Comparison of ENCODE assay signal across 15 mouse cellular contexts in the genomic region with DNA sequence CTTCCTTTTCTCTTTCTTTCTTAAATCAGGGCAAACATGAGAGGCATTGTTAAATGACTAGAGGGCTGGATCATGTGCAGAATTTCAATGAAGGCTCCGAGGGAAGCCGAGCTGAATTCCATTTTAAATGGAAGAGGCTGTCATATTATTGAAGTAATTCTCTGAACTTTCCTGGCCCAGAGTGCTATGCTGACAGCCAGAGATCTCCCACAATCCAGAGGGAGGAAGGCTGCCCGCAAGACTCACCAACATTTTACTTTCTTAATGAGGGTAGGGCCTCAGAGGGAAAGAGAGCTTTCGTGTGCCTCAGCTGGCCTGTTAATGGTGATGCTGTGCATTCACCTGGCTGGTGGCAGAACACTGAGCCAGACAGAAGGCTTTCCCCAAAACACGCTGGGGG.
DNase-seq lines count a peak whose midpoint lies in the region; ATAC-seq and TF ChIP-seq lines count a peak whose summit lies in the region.
"Had no signal": no experiment of that assay in that cellular context is flagged by ENCODE, and none has a peak within 500 bp of the region (broad histone marks: within the 10 kb centered on the region; RNA-seq: fewer than 3 reads in every experiment).

No protein-coding gene starts in this region.

- H3K4me1 ChIP-seq in limb, embryonic 13.5 days: peaks cover 6% of the 10 kb centered on the region
- H3K4me1 ChIP-seq in limb, embryonic 10.5 days: peaks cover 16% of the 10 kb centered on the region
- peaks cover 11% of the 10 kb centered on the region for H3K4me1 ChIP-seq in forebrain, embryonic 16.5 days (replicated peaks; ENCODE audit: control insufficient read depth, insufficient read depth, low read length)
- peaks cover 19% of the 10 kb centered on the region for H3K4me1 ChIP-seq in midbrain, embryonic 12.5 days
- H3K4me1 ChIP-seq in olfactory bulb, adult 2 months (ENCODE audit: control insufficient read depth, insufficient read depth, low read length): peaks cover 14% of the 10 kb centered on the region
- H3K4me1 ChIP-seq: lung, embryonic 15.5 days had no signal

- no peak overlapping the region for H3K9ac ChIP-seq in limb, embryonic 13.5 days
- H3K9ac ChIP-seq in forebrain, embryonic 16.5 days (replicated peaks; ENCODE audit: low read depth, low read length): 0 out of 2 replicates have a peak overlapping the region, but pooled peaks have one; percentile 3
- no peak overlapping the region for H3K9ac ChIP-seq in midbrain, embryonic 12.5 days (replicated peaks)
- H3K9ac ChIP-seq: lung, embryonic 15.5 days had no signal

- H3K4me2 ChIP-seq in limb, embryonic 13.5 days (replicated peaks): no peak overlapping the region
- H3K4me2 ChIP-seq in forebrain, embryonic 16.5 days (ENCODE audit: low read length): no peak overlapping the region
- no peak overlapping the region for H3K4me2 ChIP-seq in midbrain, embryonic 12.5 days (replicated peaks)
- H3K4me2 ChIP-seq: lung, embryonic 15.5 days had no signal

- TF ChIP-seq POLR2A in olfactory bulb, adult 2 months (IDR thresholded peaks at IDR 0.05; ENCODE audit: insufficient read depth, low read depth, low read length): no peak

- H3K4me3 ChIP-seq in limb, embryonic 13.5 days: no peak overlapping the region
- no peak overlapping the region for H3K4me3 ChIP-seq in limb, embryonic 10.5 days
- H3K4me3 ChIP-seq in forebrain, embryonic 16.5 days (replicated peaks; ENCODE audit: low read length): no peak overlapping the region
- H3K4me3 ChIP-seq in midbrain, embryonic 12.5 days: no peak overlapping the region
- no peak overlapping the region for H3K4me3 ChIP-seq in olfactory bulb, adult 2 months (ENCODE audit: insufficient read depth, low read depth, low read length)
- H3K4me3 ChIP-seq: lung, embryonic 15.5 days had no signal

- no peak for DNase-seq in limb, embryonic 10.5 days (ENCODE audit: low spot score)
- DNase-seq in B cell, adult 2 months: no peak
- DNase-seq: cerebellum, adult 18-20 months; gastrocnemius, postnatal 10 days; heart, postnatal 14 days; kidney, adult 2 months; kidney, postnatal 4 days; right cerebral cortex, postnatal 4 days; thymus, adult 18-20 months had no signal

- TF ChIP-seq CTCF in olfactory bulb, adult 2 months (IDR thresholded peaks at IDR 0.05; ENCODE audit: insufficient read depth, low read depth, low read length): no peak

- no peak overlapping the region for H3K27ac ChIP-seq in limb, embryonic 13.5 days
- H3K27ac ChIP-seq in limb, embryonic 10.5 days: no peak overlapping the region
- H3K27ac ChIP-seq in forebrain, embryonic 16.5 days (ENCODE audit: low read length): peak overlapping the region; percentile 66
- H3K27ac ChIP-seq in midbrain, embryonic 12.5 days (replicated peaks): peak overlapping the region; percentile 72
- H3K27ac ChIP-seq in olfactory bulb, adult 2 months (ENCODE audit: insufficient read depth, low read depth, low read length): peak overlapping the region; percentile 52
- H3K27ac ChIP-seq: lung, embryonic 15.5 days had no signal

- no peaks in the 10 kb centered on the region for H3K9me3 ChIP-seq in limb, embryonic 13.5 days
- H3K9me3 ChIP-seq in limb, embryonic 10.5 days (replicated peaks): no peaks in the 10 kb centered on the region
- no peaks in the 10 kb centered on the region for H3K9me3 ChIP-seq in forebrain, embryonic 16.5 days (ENCODE audit: control insufficient read depth, low read length)
- H3K9me3 ChIP-seq in midbrain, embryonic 12.5 days: no peaks in the 10 kb centered on the region
- H3K9me3 ChIP-seq: lung, embryonic 15.5 days had no signal

- 0 out of 2 replicates have a peak, but pooled peaks have one; percentile 19 for ATAC-seq in limb, embryonic 13.5 days (ENCODE audit: low FRiP score, low read depth)
- peak; percentile 47; the same call in 1 of the 2 replicates for ATAC-seq in forebrain, embryonic 16.5 days
- peak; percentile 73 for ATAC-seq in midbrain, embryonic 12.5 days (ENCODE audit: low FRiP score, low read depth)
- ATAC-seq in CD4-positive, CD25-positive, alpha-beta regulatory T cell, adult 4 months: no peak

- no peaks in the 10 kb centered on the region for H3K27me3 ChIP-seq in limb, embryonic 13.5 days
- H3K27me3 ChIP-seq in limb, embryonic 10.5 days (ENCODE audit: low read depth, poor library complexity, severe bottlenecking): no peaks in the 10 kb centered on the region
- H3K27me3 ChIP-seq in forebrain, embryonic 16.5 days (replicated peaks; ENCODE audit: control insufficient read depth, insufficient read depth, low read length): no peaks in the 10 kb centered on the region
- H3K27me3 ChIP-seq in midbrain, embryonic 12.5 days: no peaks in the 10 kb centered on the region
- H3K27me3 ChIP-seq: lung, embryonic 15.5 days had no signal

- 53% methylated on average over 5 of the region's 5 CpGs for WGBS in limb, embryonic 13.5 days
- WGBS in limb, embryonic 10.5 days: 79% methylated on average over 5 of the region's 5 CpGs
- WGBS in forebrain, embryonic 16.5 days: 16% methylated on average over 5 of the region's 5 CpGs
- 40% methylated on average over 5 of the region's 5 CpGs for WGBS in midbrain, embryonic 12.5 days
- WGBS in olfactory bulb, adult 2 months: 28% methylated on average over 5 of the region's 5 CpGs

- no peaks in the 10 kb centered on the region for H3K36me3 ChIP-seq in limb, embryonic 13.5 days
- no peaks in the 10 kb centered on the region for H3K36me3 ChIP-seq in limb, embryonic 10.5 days
- no peaks in the 10 kb centered on the region for H3K36me3 ChIP-seq in forebrain, embryonic 16.5 days (ENCODE audit: control insufficient read depth, insufficient read depth)
- no peaks in the 10 kb centered on the region for H3K36me3 ChIP-seq in midbrain, embryonic 12.5 days
- H3K36me3 ChIP-seq: lung, embryonic 15.5 days had no signal

Comparison
In these comparisons a context has a peak if more than half of its experiments do, and no peak if none do; other contexts are left out.
1. H3K27ac ChIP-seq: peak in forebrain, embryonic 16.5 days (single experiment), midbrain, embryonic 12.5 days (single experiment) and olfactory bulb, adult 2 months (single experiment); none in limb, embryonic 13.5 days (single experiment) and limb, embryonic 10.5 days (single experiment).